Mouse (Mus musculus): ENCODE measurements around the gene Cenpf. TPM values are rescaled to one million over a fixed set of nuclear protein-coding genes. Genes with fewer than 3 reads are reported as not detected.

Cenpf gene
- polyA plus RNA-seq, 1 experiment from 2014 or later: 18.1 TPM

DNA sequence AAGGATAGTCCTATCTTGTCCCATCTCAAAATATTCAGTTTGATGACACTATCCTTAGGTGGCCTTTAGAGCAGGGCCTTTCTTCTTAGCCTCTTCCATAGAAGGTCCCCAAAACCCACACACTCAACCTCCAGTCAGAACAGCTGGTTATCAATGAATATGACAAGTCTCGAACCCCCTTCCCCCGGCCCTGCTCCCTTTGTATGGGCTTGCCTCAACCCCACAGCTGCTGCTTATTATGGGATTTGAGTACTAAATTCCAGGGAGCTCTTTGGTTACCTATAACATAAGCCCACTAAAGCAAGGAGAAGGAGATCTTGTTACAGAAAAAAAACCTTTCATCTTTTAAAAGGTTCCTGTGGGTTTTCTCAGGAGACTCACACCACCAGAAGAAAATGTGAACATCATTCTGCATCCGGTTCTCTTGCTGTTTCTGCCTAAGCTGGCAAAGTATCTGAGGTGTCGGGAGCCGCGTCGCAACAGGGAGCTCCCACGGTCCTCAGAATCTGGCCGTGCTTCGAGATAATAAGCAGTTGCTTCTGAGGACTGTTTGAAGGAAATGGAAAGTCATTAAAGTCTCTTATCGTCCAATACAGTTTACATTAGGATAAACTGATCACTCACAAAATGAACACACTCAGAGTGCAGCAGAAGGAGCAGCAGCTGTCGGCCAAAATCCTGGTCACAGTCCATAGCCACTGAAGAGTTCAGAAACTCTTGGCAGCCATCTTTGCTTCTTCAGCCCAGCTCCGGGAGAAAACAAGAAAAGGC, 68.7 kb downstream of the Cenpf start:
- Histone ChIP-seq H3K36me3 (no peaks in the 10 kb centered on the region), H3K4me2 (no peak overlapping the region), H3K27ac (replicated peaks) (no peak overlapping the region), H3K4me3 (no peak overlapping the region), H3K9ac (no peak overlapping the region), H3K4me1 (replicated peaks) (no peaks in the 10 kb centered on the region), H3K27me3 (no peaks in the 10 kb centered on the region), H3K9me3 (no peaks in the 10 kb centered on the region)
- no peak for ATAC-seq (ENCODE audit: low read depth)
- WGBS: 78% methylated on average over 13 of the region's 13 CpGs

- no peak overlapping the region for H3K27ac ChIP-seq (replicated peaks)
- H3K9me3 ChIP-seq: no peaks in the 10 kb centered on the region
- no peaks in the 10 kb centered on the region for H3K4me1 ChIP-seq (replicated peaks)
- no peak overlapping the region for H3K9ac ChIP-seq
- no peak for ATAC-seq (ENCODE audit: low read depth)
- H3K27me3 ChIP-seq: no peaks in the 10 kb centered on the region
- 90% methylated on average over 5 of the region's 5 CpGs for WGBS
- no peaks in the 10 kb centered on the region for H3K36me3 ChIP-seq
- no peak overlapping the region for H3K4me3 ChIP-seq
- no peak overlapping the region for H3K4me2 ChIP-seq
Measured at GRCm38 (mm10) chr1:189617381-189617780, 70.5 kb downstream of the Cenpf start.

DNA sequence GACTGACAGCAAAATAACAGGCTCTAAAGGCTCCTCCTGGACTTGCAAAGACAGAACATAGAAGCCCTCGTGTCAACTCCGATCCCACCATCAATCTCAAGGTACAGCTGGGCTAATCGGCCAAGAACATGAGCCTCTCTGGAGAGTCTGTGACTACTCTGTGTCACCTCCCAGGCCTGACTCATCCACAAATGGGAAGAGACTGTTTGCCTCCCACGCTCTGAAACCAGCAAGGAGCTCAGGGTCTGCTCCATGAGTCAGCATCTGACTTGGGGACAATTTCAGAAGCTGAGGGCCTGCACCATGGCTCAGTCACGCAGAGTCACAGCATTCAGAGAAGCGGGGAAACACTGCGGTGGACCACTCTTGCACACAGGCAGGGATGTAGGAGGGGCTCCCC, 72.6 kb downstream of the Cenpf start:
- Histone ChIP-seq H3K9ac (no peak overlapping the region), H3K36me3 (no peaks in the 10 kb centered on the region), H3K4me2 (no peak overlapping the region), H3K4me3 (no peak overlapping the region), H3K27me3 (no peaks in the 10 kb centered on the region), H3K27ac (replicated peaks) (no peak overlapping the region), H3K4me1 (replicated peaks) (no peaks in the 10 kb centered on the region), H3K9me3 (no peaks in the 10 kb centered on the region)
- WGBS: 85% methylated on average over 7 of the region's 7 CpGs
- no peak for ATAC-seq (ENCODE audit: low read depth)

DNA sequence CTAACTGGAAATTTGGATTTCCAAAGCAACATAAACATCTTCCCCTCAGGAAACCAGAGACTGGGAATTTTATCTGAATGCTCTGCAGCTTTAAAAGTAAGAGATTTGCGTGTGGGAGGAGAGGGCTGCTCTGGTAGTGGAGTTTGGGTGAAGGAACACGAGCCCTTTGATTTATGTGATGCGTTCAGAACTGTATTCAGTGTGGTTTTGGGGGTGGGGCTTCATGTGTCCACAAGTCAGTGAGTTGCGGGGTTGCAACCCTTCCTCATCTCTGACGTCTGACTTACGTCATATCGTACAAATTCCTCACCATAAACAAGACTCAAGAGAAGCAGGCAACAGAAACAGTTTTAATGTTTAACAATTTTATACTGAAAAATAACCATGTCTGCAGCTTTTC, 74.8 kb downstream of the Cenpf start:
- ATAC-seq (ENCODE audit: low read depth): no peak
- Histone ChIP-seq H3K27me3 (no peaks in the 10 kb centered on the region), H3K4me2 (no peak overlapping the region), H3K4me1 (replicated peaks) (no peaks in the 10 kb centered on the region), H3K4me3 (no peak overlapping the region), H3K9ac (no peak overlapping the region), H3K36me3 (no peaks in the 10 kb centered on the region), H3K9me3 (no peaks in the 10 kb centered on the region), H3K27ac (replicated peaks) (no peak overlapping the region)
- 69% methylated on average over 7 of the region's 7 CpGs for WGBS

DNA sequence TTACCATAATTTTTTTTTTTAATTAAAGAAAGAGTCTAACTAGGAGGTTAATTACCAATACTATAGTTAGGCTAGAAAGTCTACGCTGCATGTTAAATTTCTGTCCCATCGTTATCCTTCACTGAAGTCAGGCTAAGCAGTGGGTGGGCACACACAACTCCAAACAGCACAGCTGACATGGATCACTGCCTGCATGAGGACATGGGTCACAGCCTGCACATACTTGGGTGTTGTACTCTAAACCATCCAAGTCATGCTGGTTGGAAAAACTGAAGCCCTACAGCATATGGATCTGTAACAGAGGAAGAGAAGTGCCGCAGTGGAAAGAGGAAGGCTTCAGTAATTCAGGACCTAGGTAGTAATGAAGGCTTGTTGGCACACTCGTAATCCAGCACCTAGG, 76.1 kb downstream of the Cenpf start:
- 77% methylated on average over 4 of the region's 4 CpGs for WGBS
- no peaks in the 10 kb centered on the region for H3K4me1 ChIP-seq (replicated peaks)
- H3K4me2 ChIP-seq: no peak overlapping the region

GRCm38 (mm10) chr1:189608640-189609039, 79.2 kb downstream of the Cenpf start:
- no peak for ATAC-seq (ENCODE audit: low read depth)
- 35% methylated on average over 5 of the region's 5 CpGs for WGBS
- H3K4me2 ChIP-seq: no peak overlapping the region
- H3K9ac ChIP-seq: no peak overlapping the region
- no peaks in the 10 kb centered on the region for H3K4me1 ChIP-seq (replicated peaks)
- no peaks in the 10 kb centered on the region for H3K36me3 ChIP-seq
- H3K9me3 ChIP-seq: no peaks in the 10 kb centered on the region
- no peaks in the 10 kb centered on the region for H3K27me3 ChIP-seq
- no peak overlapping the region for H3K27ac ChIP-seq (replicated peaks)
- H3K4me3 ChIP-seq: no peak overlapping the region

More for the DNA sequence above, 76.1 kb downstream of the Cenpf start:
- no peak for ATAC-seq (ENCODE audit: low read depth)
- Histone ChIP-seq H3K27ac (replicated peaks) (no peak overlapping the region), H3K27me3 (no peaks in the 10 kb centered on the region), H3K9ac (no peak overlapping the region), H3K9me3 (no peaks in the 10 kb centered on the region), H3K36me3 (no peaks in the 10 kb centered on the region), H3K4me3 (no peak overlapping the region)

- WGBS: 81% methylated on average over 3 of the region's 3 CpGs
- no peak for ATAC-seq (ENCODE audit: low read depth)
- H3K4me1 ChIP-seq (replicated peaks): no peaks in the 10 kb centered on the region
Measured at GRCm38 (mm10) chr1:189608039-189608438, 79.8 kb downstream of the Cenpf start.

DNA sequence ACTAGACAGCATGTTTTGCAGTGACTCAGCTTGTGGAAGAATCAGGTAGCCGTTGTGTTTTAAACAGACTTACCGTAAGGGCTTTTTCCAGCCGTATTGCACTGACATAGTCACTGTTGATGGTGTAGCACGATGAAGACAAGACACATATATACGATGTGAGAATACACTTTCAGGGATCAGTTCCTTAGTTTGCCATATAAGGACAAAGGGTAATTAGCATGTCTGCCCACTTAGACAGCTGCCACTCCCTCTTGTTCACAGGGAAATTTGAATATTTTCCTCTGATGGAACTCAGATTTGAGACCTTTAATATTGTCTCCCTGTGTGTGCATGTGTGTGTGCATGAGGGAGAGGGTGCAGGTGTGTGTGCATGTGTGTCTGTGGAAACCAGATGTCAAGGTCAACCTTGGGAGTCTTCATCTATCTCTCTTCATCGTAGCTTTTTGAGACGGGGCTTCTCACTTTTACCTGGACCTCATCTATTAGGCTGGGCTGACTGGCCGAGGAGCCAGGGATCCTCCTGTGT, 82.2 kb downstream of the Cenpf start:
- Histone ChIP-seq H3K27ac (replicated peaks) (no peak overlapping the region), H3K4me3 (no peak overlapping the region), H3K4me1 (replicated peaks) (no peaks in the 10 kb centered on the region), H3K36me3 (no peaks in the 10 kb centered on the region), H3K4me2 (no peak overlapping the region), H3K9ac (no peak overlapping the region), H3K9me3 (no peaks in the 10 kb centered on the region), H3K27me3 (no peaks in the 10 kb centered on the region)
- no peak for ATAC-seq (ENCODE audit: low read depth)
- WGBS: 91% methylated on average over 8 of the region's 8 CpGs

More at GRCm38 (mm10) chr1:189608039-189608438, 79.8 kb downstream of the Cenpf start:
- Histone ChIP-seq H3K36me3 (no peaks in the 10 kb centered on the region), H3K27me3 (no peaks in the 10 kb centered on the region), H3K4me3 (no peak overlapping the region), H3K4me2 (no peak overlapping the region), H3K27ac (replicated peaks) (no peak overlapping the region), H3K9ac (no peak overlapping the region), H3K9me3 (no peaks in the 10 kb centered on the region)

GRCm38 (mm10) chr1:189597096-189597495, 90.8 kb downstream of the Cenpf start:
- no peaks in the 10 kb centered on the region for H3K27me3 ChIP-seq
- WGBS: 86% methylated on average over 3 of the region's 3 CpGs
- no peak overlapping the region for H3K9ac ChIP-seq
- no peak overlapping the region for H3K27ac ChIP-seq (replicated peaks)
- no peaks in the 10 kb centered on the region for H3K9me3 ChIP-seq
- no peak overlapping the region for H3K4me2 ChIP-seq
- no peaks in the 10 kb centered on the region for H3K4me1 ChIP-seq (replicated peaks)
- H3K4me3 ChIP-seq: no peak overlapping the region
- ATAC-seq (ENCODE audit: low read depth): no peak
- H3K36me3 ChIP-seq: no peaks in the 10 kb centered on the region

Other genes starting within 250 kb of the Cenpf start
- gene Ptpn14, start 40.2 kb upstream of the Cenpf start, polyA plus RNA-seq (2015; fragmentation: Nextera tagmentation; extraction: Ambion mirVana): 1.8 and 1.9 TPM in 2 replicates
- gene Smyd2, start 234.3 kb upstream of the Cenpf start, polyA plus RNA-seq (2015; fragmentation: Nextera tagmentation; extraction: Ambion mirVana): 58.6 and 73.1 TPM in 2 replicates